Mouse (Mus musculus) left cerebral cortex, adult 2 months (tissue): ENCODE data around the gene Adamts1. TPM values are rescaled to one million over a fixed set of nuclear protein-coding genes. Genes with fewer than 3 reads are reported as not detected.

Experiments used
- DNase-seq, 2 experiments: peaks; one replicate each; pipeline ENCODE4 v3.0.0; 2021 to 2022; ENCODE audit warnings: low spot score in 2 of 2, mixed read lengths in 1 of 2; ENCODE audit errors: extremely low spot score in 1 of 2
- H3K27ac ChIP-seq: fragments of 200-600 bp; 2 replicates; pipeline ENCODE4 v1.8.1; 2022
- H3K4me3 ChIP-seq: fragments of 200-600 bp; 2 replicates; pipeline ENCODE4 v1.8.1; 2022
- CTCF ChIP-seq: fragments of 200-600 bp; IDR thresholded peaks from 2 replicates; pipeline ENCODE4 v1.8.1; 2022; ENCODE audit warnings: antibody characterized with exemption, mild to moderate bottlenecking, moderate library complexity
- intact Hi-C: fragments of 180-260 bp; cut with DNase I; formaldehyde crosslinking; loops from one replicate; pipeline ENCODE4 v1.15.1; 2025
- total RNA-seq, 2 experiments: library from RNA; stranded (reverse); gene quantifications; 2 replicates each; pipeline ENCODE4 v1.2.3; 2021

Gene Adamts1
- total RNA-seq, 2 experiments from 2014 or later: 10.3 to 12.1 TPM

- peak overlapping the region; percentile 69 for H3K4me3 ChIP-seq
- peak; percentile 58 for TF ChIP-seq CTCF
- peak; percentile 76 for DNase-seq
- intact Hi-C loops: no loop called here
- H3K27ac ChIP-seq: peak overlapping the region; percentile 93
These were observed 1.7 kb downstream of the Adamts1 start for GRCm38 (mm10) chr16:85801252-85801651.

GRCm38 (mm10) chr16:85800691-85801090 is 2.2 kb downstream of the Adamts1 start:
- intact Hi-C loops: no loop called here
- Histone ChIP-seq H3K4me3 (peak overlapping the region; percentile 69), H3K27ac (peak overlapping the region; percentile 93)
- TF ChIP-seq CTCF: no peak
- peak; percentile 72 to 74 for DNase-seq

- DNase-seq: no peak
- intact Hi-C loops: no loop called here
- no peak overlapping the region; the same call in 1 of the 2 replicates for H3K4me3 ChIP-seq
- no peak overlapping the region for H3K27ac ChIP-seq
- no peak for TF ChIP-seq CTCF
These were observed 2.9 kb downstream of the Adamts1 start for GRCm38 (mm10) chr16:85799971-85800370.

- Histone ChIP-seq H3K27ac (no peak overlapping the region), H3K4me3 (no peak overlapping the region)
- intact Hi-C loops: no loop called here
- TF ChIP-seq CTCF: no peak
- no peak for DNase-seq
These were observed 4.6 kb downstream of the Adamts1 start for GRCm38 (mm10) chr16:85798334-85798733.

GRCm38 (mm10) chr16:85797161-85797560 is 5.8 kb downstream of the Adamts1 start:
- DNase-seq: no peak
- intact Hi-C loops: no loop called here
- no peak overlapping the region for H3K4me3 ChIP-seq
- no peak overlapping the region for H3K27ac ChIP-seq
- TF ChIP-seq CTCF: no peak

- no peak overlapping the region for H3K4me3 ChIP-seq
- intact Hi-C loops: no loop called here
These were observed 7.2 kb downstream of the Adamts1 start for GRCm38 (mm10) chr16:85795731-85796130.

GRCm38 (mm10) chr16:85793166-85793830 is 9.6 kb downstream of the Adamts1 start:
- no peak for TF ChIP-seq CTCF
- no peak for DNase-seq
- H3K4me3 ChIP-seq: no peak overlapping the region
- no peak overlapping the region for H3K27ac ChIP-seq
- intact Hi-C loops: no loop called here

More at GRCm38 (mm10) chr16:85795731-85796130, 7.2 kb downstream of the Adamts1 start:
- DNase-seq: no peak
- H3K27ac ChIP-seq: no peak overlapping the region
- no peak for TF ChIP-seq CTCF

GRCm38 (mm10) chr16:85781076-85781475 is 21.8 kb downstream of the Adamts1 start:
- no peak for DNase-seq
- intact Hi-C loops: no loop called here
- TF ChIP-seq CTCF: no peak
- H3K27ac ChIP-seq: no peak overlapping the region
- no peak overlapping the region for H3K4me3 ChIP-seq

GRCm38 (mm10) chr16:85779775-85780174 is 23.1 kb downstream of the Adamts1 start:
- no peak overlapping the region for H3K27ac ChIP-seq
- TF ChIP-seq CTCF: peak; percentile 72
- intact Hi-C loops: no loop called here
- no peak overlapping the region for H3K4me3 ChIP-seq
- DNase-seq: no peak

GRCm38 (mm10) chr16:85772272-85772671 is 30.6 kb downstream of the Adamts1 start:
- no peak for TF ChIP-seq CTCF
- no peak for DNase-seq
- H3K27ac ChIP-seq: no peak overlapping the region
- H3K4me3 ChIP-seq: no peak overlapping the region
- intact Hi-C loops: no loop called here

GRCm38 (mm10) chr16:85767341-85767740 is 35.6 kb downstream of the Adamts1 start:
- H3K4me3 ChIP-seq: no peak overlapping the region
- no peak for TF ChIP-seq CTCF
- no peak for DNase-seq

GRCm38 (mm10) chr16:85765697-85766096 is 37.2 kb downstream of the Adamts1 start:
- H3K27ac ChIP-seq: no peak overlapping the region
- intact Hi-C loops: no loop called here
- no peak for TF ChIP-seq CTCF
- H3K4me3 ChIP-seq: no peak overlapping the region
- no peak for DNase-seq

More at GRCm38 (mm10) chr16:85767341-85767740, 35.6 kb downstream of the Adamts1 start:
- intact Hi-C loops: no loop called here
- no peak overlapping the region for H3K27ac ChIP-seq

GRCm38 (mm10) chr16:85765167-85765566 is 37.7 kb downstream of the Adamts1 start:
- no peak overlapping the region for H3K4me3 ChIP-seq
- DNase-seq: no peak
- intact Hi-C loops: no loop called here
- no peak overlapping the region for H3K27ac ChIP-seq
- no peak for TF ChIP-seq CTCF
